Mouse (Mus musculus) olfactory bulb, adult 2 months (tissue): ENCODE data around the gene Zfp866.

Experiments used
- CTCF ChIP-seq: fragments of 200-500 bp; IDR thresholded peaks from 2 replicates; pipeline ENCODE4 v1.5.1; 2012; ENCODE audit warnings: low read depth, mild to moderate bottlenecking, low read length, moderate library complexity; ENCODE audit not compliant: insufficient read depth
- POLR2A ChIP-seq: fragments of 200-500 bp; IDR thresholded peaks from 2 replicates; pipeline ENCODE4 v1.6.1; 2012; ENCODE audit warnings: mild to moderate bottlenecking, low read depth, low read length, moderate library complexity; ENCODE audit not compliant: insufficient read depth

GRCm38 (mm10) chr8:69802216-69802615, 11.2 kb upstream of the Zfp866 start:
- TF ChIP-seq CTCF (no peak), POLR2A (no peak)
